Mouse (Mus musculus): ENCODE data around the gene Bcl6. TPM values are rescaled to one million over a fixed set of nuclear protein-coding genes. Genes with fewer than 3 reads are reported as not detected.

The Bcl6 gene
- total and polyA plus RNA-seq, 3 experiments, result 0.20 to 0.60 (median 0.25) TPM

GRCm38 (mm10) chr16:24012066-24012465 is 23.4 kb upstream of the Bcl6 start:
- Histone ChIP-seq H3K79me2 (replicated peaks; ENCODE audit: control insufficient read depth, extremely low read depth, insufficient read depth, poor library complexity, severe bottlenecking) (no peaks in the 10 kb centered on the region), H3K4me1 (ENCODE audit: control insufficient read depth in 1 of 2, insufficient read depth in 2 of 2) (peaks cover 4 to 13% of the 10 kb centered on the region in 2 experiments; a peak in 2 of 4 replicates), H3K36me3 (replicated peaks in 1 of 2; ENCODE audit: control insufficient read depth in 1 of 2, insufficient read depth in 1 of 2, low read length in 1 of 2) (no peaks in the 10 kb centered on the region), H3K9me3 (replicated peaks; ENCODE audit: low read length) (no peaks in the 10 kb centered on the region), H3K27ac (ENCODE audit: insufficient read depth, low read depth) (no peak overlapping the region), H3K9ac (ENCODE audit: insufficient read depth, low read depth) (no peak overlapping the region), H3K4me3 (replicated peaks in 1 of 3; ENCODE audit: low read depth in 2 of 3, low read length in 2 of 3, poor library complexity in 1 of 3) (no peak overlapping the region), H3K4me2 (ENCODE audit: insufficient read depth, low read depth, poor library complexity, severe bottlenecking) (peak overlapping the region; percentile 30; the same call in 1 of the 2 replicates), H3K27me3 (replicated peaks) (peaks cover 2% of the 10 kb centered on the region)
- peak; percentile 47 for DNase-seq (ENCODE audit: extremely low read depth)
- dilution Hi-C loops (cut with MboI; ENCODE audit: extremely low pct_ligation_motif_present, extremely low pct_unique_long_range_greater_than_20kb, low sequenced_read_pairs), result no loop called here
- TF ChIP-seq POLR2A (IDR thresholded peaks at IDR 0.05; ENCODE audit: low read depth, low read length) (no peak), CTCF (conservative IDR thresholded peaks at IDR 0.05 in 1 of 2, IDR thresholded peaks at IDR 0.05 in 1 of 2; ENCODE audit: low read depth in 2 of 2, low read length in 2 of 2) (no peak), IRF4 (IDR thresholded peaks at IDR 0.05; ENCODE audit: low read depth, low read length) (peak; percentile 87), EP300 (IDR thresholded peaks at IDR 0.05; ENCODE audit: low read length) (peak; percentile 77), BHLHE40 (IDR thresholded peaks at IDR 0.05; ENCODE audit: low read depth, low read length) (0 out of 2 replicates have a peak, but pooled peaks have one; percentile 22), MXI1 (IDR thresholded peaks at IDR 0.05; ENCODE audit: low read depth, low read length) (no peak), NELFE (IDR thresholded peaks at IDR 0.05; ENCODE audit: low read depth, low read length) (no peak), USF2 (conservative IDR thresholded peaks at IDR 0.05; ENCODE audit: low read depth, low read length) (no peak), MEF2A (IDR thresholded peaks at IDR 0.05; ENCODE audit: borderline replicate concordance, low read depth, low read length) (no peak), MAZ (IDR thresholded peaks at IDR 0.05; ENCODE audit: low read depth, low read length) (no peak)
- in situ Hi-C loops (cut with MboI; ENCODE audit: low pct_ligation_motif_present, low pct_unique_long_range_greater_than_20kb, low sequenced_read_pairs), result no loop called here

- H3K27me3 ChIP-seq (replicated peaks), result no peaks in the 10 kb centered on the region
- in situ Hi-C loops (cut with MboI; ENCODE audit: low pct_ligation_motif_present, low pct_unique_long_range_greater_than_20kb, low sequenced_read_pairs) (no loop called here), dilution Hi-C loops (cut with MboI; ENCODE audit: extremely low pct_ligation_motif_present, extremely low pct_unique_long_range_greater_than_20kb, low sequenced_read_pairs) (no loop called here)
- H3K4me1 ChIP-seq (ENCODE audit: control insufficient read depth in 1 of 2, insufficient read depth in 2 of 2), result peaks cover 4 to 13% of the 10 kb centered on the region in 2 experiments; a peak in 2 of 4 replicates
- H3K36me3 ChIP-seq (replicated peaks in 1 of 2; ENCODE audit: control insufficient read depth in 1 of 2, insufficient read depth in 1 of 2, low read length in 1 of 2), result no peaks in the 10 kb centered on the region
- no peak overlapping the region for H3K4me3 ChIP-seq (replicated peaks in 1 of 3; ENCODE audit: low read depth in 2 of 3, low read length in 2 of 3, poor library complexity in 1 of 3)
- no peak overlapping the region for H3K4me2 ChIP-seq (ENCODE audit: insufficient read depth, low read depth, poor library complexity, severe bottlenecking)
- no peak for DNase-seq (ENCODE audit: extremely low read depth)
- H3K27ac ChIP-seq (ENCODE audit: insufficient read depth, low read depth), result no peak overlapping the region
- TF ChIP-seq ETS1 (conservative IDR thresholded peaks at IDR 0.05; ENCODE audit: low read depth, low read length), result no peak
- TF ChIP-seq TCF12 (IDR thresholded peaks at IDR 0.05; ENCODE audit: low read depth, low read length), result no peak
- no peak for TF ChIP-seq ELF1 (IDR thresholded peaks at IDR 0.05; ENCODE audit: low read depth, low read length)
- no peak for TF ChIP-seq JUND (conservative IDR thresholded peaks at IDR 0.05; ENCODE audit: low read depth, low read length)
- no peak overlapping the region for H3K9ac ChIP-seq (ENCODE audit: insufficient read depth, low read depth)
- H3K9me3 ChIP-seq (replicated peaks; ENCODE audit: low read length), result no peaks in the 10 kb centered on the region
- no peaks in the 10 kb centered on the region for H3K79me2 ChIP-seq (replicated peaks; ENCODE audit: control insufficient read depth, extremely low read depth, insufficient read depth, poor library complexity, severe bottlenecking)
Measured at GRCm38 (mm10) chr16:24011306-24011705, 22.7 kb upstream of the Bcl6 start.

GRCm38 (mm10) chr16:24009891-24010290 is 21.2 kb upstream of the Bcl6 start:
- no peak for TF ChIP-seq MXI1 (IDR thresholded peaks at IDR 0.05; ENCODE audit: low read depth, low read length)
- TF ChIP-seq CHD1 (IDR thresholded peaks at IDR 0.05; ENCODE audit: low read depth, low read length), result no peak
- no peak for TF ChIP-seq MAFK (IDR thresholded peaks at IDR 0.05; ENCODE audit: insufficient replicate concordance, low read length)
- no peak for TF ChIP-seq POLR2A (IDR thresholded peaks at IDR 0.05; ENCODE audit: low read depth, low read length)
- no peak for TF ChIP-seq POLR2AphosphoS2 (IDR thresholded peaks at IDR 0.05; ENCODE audit: low read depth, low read length)
- no peak for TF ChIP-seq USF2 (conservative IDR thresholded peaks at IDR 0.05; ENCODE audit: low read depth, low read length)
- no peak for TF ChIP-seq KAT2A (IDR thresholded peaks at IDR 0.05; ENCODE audit: insufficient replicate concordance, low read length)
- no peak for TF ChIP-seq MEF2A (IDR thresholded peaks at IDR 0.05; ENCODE audit: borderline replicate concordance, low read depth, low read length)
- TF ChIP-seq ZC3H11A (IDR thresholded peaks at IDR 0.05; ENCODE audit: low read depth, low read length), result no peak
- TF ChIP-seq EP300 (IDR thresholded peaks at IDR 0.05; ENCODE audit: low read length), result no peak
- TF ChIP-seq JUN (IDR thresholded peaks at IDR 0.05; ENCODE audit: insufficient read depth, low read depth, low read length), result no peak
- no peak for TF ChIP-seq E2F4 (IDR thresholded peaks at IDR 0.05; ENCODE audit: insufficient replicate concordance, low read depth, low read length)
- no peak for TF ChIP-seq JUND (conservative IDR thresholded peaks at IDR 0.05; ENCODE audit: low read depth, low read length)
- TF ChIP-seq ELF1 (IDR thresholded peaks at IDR 0.05; ENCODE audit: low read depth, low read length), result no peak
- TF ChIP-seq ZNF384 (IDR thresholded peaks at IDR 0.05; ENCODE audit: low read depth, low read length), result no peak
- no peak for TF ChIP-seq TCF12 (IDR thresholded peaks at IDR 0.05; ENCODE audit: low read depth, low read length)
- TF ChIP-seq ZMIZ1 (IDR thresholded peaks at IDR 0.05; ENCODE audit: low read depth, low read length), result no peak
- Histone ChIP-seq H3K27me3 (replicated peaks) (peaks cover 2% of the 10 kb centered on the region), H3K79me2 (replicated peaks; ENCODE audit: control insufficient read depth, extremely low read depth, insufficient read depth, poor library complexity, severe bottlenecking) (no peaks in the 10 kb centered on the region), H3K27ac (ENCODE audit: insufficient read depth, low read depth) (no peak overlapping the region), H3K4me2 (ENCODE audit: insufficient read depth, low read depth, poor library complexity, severe bottlenecking) (no peak overlapping the region), H3K4me3 (replicated peaks in 1 of 3; ENCODE audit: low read depth in 2 of 3, low read length in 2 of 3, poor library complexity in 1 of 3) (no peak overlapping the region), H3K36me3 (replicated peaks in 1 of 2; ENCODE audit: control insufficient read depth in 1 of 2, insufficient read depth in 1 of 2, low read length in 1 of 2) (no peaks in the 10 kb centered on the region), H3K9me3 (replicated peaks; ENCODE audit: low read length) (no peaks in the 10 kb centered on the region), H3K4me1 (ENCODE audit: control insufficient read depth in 1 of 2, insufficient read depth in 2 of 2) (peaks cover 4 to 13% of the 10 kb centered on the region in 2 experiments; a peak in 2 of 4 replicates), H3K9ac (ENCODE audit: insufficient read depth, low read depth) (no peak overlapping the region)
- no peak for DNase-seq (ENCODE audit: extremely low read depth)
- dilution Hi-C loops (cut with MboI; ENCODE audit: extremely low pct_ligation_motif_present, extremely low pct_unique_long_range_greater_than_20kb, low sequenced_read_pairs) (no loop called here), in situ Hi-C loops (cut with MboI; ENCODE audit: low pct_ligation_motif_present, low pct_unique_long_range_greater_than_20kb, low sequenced_read_pairs) (no loop called here)
